Comparison of ENCODE assay signal across 18 mouse cellular contexts in the genomic region with DNA sequence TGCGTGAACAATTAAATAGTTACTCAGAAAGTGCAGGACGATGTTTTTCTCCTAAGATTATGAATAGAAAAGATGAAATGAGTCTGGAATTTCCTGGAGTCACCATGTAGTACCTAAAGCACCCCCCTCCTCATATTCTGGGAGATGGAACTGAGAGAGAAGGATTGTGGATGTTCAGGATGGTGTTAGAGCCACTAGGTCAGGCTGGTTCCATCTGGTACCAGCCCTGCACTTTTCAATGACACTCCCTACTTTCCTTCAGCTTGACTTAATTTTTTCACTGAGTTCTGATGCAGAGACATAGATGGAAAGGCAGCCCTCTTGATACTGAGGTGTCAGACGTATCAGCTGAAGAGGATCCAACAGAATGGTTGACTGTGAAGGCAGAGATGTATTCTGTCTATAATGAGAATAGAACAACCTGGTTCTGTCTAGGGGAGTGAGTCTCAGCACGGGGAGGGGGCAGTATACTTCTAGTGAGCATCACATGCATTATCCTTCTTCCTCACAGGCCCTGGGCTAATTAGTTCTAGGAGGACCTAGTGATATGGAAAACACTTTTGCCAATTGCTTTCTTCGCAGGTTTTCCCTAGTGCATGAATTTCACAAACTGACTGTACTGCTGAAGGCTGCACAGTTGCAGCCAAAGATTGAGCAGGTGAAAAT.
"Had no signal": no experiment of that assay in that cellular context is flagged by ENCODE, and none has a peak within 500 bp of the region (broad histone marks: within the 10 kb centered on the region; RNA-seq: fewer than 3 reads in every experiment).

No protein-coding gene starts in this region.

- H3K9ac ChIP-seq: limb, embryonic 15.5 days; liver, embryonic 12.5 days; lung, embryonic 14.5 days; neural tube, embryonic 12.5 days had no signal

- H3K36me3 ChIP-seq: limb, embryonic 15.5 days; liver, embryonic 12.5 days; neural tube, embryonic 12.5 days had no signal

- DNase-seq: kidney, adult 11 months; kidney, adult 9 months; kidney, postnatal 36 days; layer of hippocampus, postnatal 36 days; lung, embryonic 14.5 days; lung, postnatal 10 days; lung, postnatal 4 days; retina, postnatal 1 day; right cerebral cortex, postnatal 4 days; spleen, adult 18-20 months; thymus, adult 18-20 months; thymus, postnatal 14 days had no signal

- H3K4me1 ChIP-seq: limb, embryonic 15.5 days; liver, embryonic 12.5 days; neural tube, embryonic 12.5 days had no signal

- ATAC-seq: liver, embryonic 12.5 days had no signal

- H3K27me3 ChIP-seq: limb, embryonic 15.5 days; neural tube, embryonic 12.5 days had no signal

- H3K9me3 ChIP-seq: limb, embryonic 15.5 days; liver, embryonic 12.5 days; neural tube, embryonic 12.5 days had no signal

- H3K4me2 ChIP-seq: limb, embryonic 15.5 days; liver, embryonic 12.5 days; lung, embryonic 14.5 days; neural tube, embryonic 12.5 days had no signal

- H3K27ac ChIP-seq: kidney, postnatal 0 days; limb, embryonic 15.5 days; liver, embryonic 12.5 days; neural tube, embryonic 12.5 days had no signal

- H3K4me3 ChIP-seq: limb, embryonic 15.5 days; liver, embryonic 12.5 days; megakaryocyte, embryonic 14.5 days; myocyte; neural tube, embryonic 12.5 days had no signal
